Mouse (Mus musculus): ENCODE measurements around the gene Prrt1.

Prrt1 gene

DNA sequence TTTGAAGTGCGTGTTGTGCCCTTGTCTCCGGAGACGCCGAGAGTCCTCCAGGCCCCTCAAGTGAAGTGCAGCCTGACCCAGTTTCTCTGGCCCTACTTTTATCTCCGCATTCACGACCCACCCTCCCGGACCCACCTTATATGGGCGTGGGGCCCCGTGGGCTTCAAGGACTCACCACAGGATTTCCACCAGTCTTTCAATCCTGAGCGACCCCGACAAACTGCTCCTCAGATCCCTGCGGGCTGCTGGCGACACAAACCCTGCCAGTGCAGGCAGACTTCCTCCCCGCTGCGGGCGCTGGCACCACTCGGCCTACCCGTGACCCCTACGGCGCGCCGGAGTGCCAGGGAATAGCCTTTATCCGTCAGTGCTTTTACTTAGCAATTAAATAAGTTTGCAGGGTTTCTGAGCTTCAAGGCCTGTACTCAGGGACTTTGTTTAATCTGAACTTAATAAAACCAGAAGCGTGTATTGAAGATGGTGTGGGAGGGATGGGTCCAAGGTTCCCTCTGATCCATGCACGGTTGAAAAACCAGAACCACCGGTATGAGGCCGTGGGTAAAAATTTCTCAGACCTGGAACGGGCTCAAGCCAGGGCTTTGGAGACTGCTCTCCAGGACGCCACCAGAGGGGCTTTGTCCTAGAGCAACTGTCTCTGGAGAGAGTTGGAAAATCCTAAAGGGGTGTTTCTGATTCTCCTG lies 1.2 kb upstream of the Prrt1 start, which contains the start of gene Ppt2:
TSS of gene Ppt2 (minus strand) at position 568 of the 701 bp plus-strand sequence.
- DNase-seq (ENCODE audit: low spot score in 2 of 2): no peak

DNA sequence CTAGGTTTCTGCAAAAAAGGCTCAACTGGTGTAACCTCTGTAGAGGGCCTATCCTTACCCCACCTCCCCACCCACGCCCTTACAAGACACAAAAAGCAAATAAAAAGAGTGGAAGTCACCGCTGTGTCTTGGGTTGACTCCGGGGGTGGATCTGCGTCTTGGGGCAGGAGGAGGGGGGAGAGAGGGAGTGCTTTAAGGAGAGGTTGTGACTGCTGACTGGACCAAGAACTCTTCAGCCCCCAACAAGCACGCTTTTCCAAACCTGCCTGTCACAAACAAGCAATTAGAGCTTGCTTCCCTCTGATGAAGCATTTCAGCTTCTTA lies 727 bp upstream of the Prrt1 start:
- DNase-seq (ENCODE audit: low spot score in 2 of 2): no peak

DNA sequence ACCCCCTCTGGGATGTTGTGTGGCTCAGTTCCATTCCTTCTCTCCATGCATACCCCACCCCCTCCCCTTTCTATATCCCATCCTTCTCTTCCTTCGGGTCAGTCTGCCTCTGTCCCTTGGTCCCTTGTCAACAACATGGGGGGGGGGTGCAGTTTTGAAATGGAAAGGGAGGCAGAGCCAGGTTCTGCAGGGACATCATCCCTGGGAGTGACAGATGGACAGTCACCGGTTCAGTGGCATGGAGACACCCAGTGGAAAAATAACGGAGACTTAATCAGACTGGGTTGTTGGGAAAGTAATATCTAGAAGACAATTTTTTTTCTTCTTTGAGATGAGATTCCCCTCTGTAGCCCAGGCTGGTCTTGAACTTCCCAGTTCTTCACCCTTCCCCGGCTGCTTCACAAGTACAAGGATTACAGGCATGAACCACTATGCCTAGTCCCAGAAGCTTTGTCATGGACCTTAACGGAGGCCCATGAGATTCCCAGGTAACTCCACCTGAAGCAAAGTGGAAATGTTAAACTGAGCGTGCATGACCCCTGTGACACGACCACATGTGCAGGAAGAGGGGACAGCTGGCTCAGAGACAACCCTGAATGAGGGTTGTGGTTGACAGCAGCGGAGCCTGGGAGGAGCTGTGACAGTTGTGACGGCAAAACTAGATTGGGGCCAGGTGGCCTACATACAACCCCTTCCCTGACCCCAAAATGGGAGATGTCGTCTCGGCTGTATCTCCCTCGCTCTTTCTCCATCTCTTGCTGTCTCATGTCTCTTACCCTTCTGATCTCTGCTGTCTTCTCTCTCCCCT lies 667 bp downstream of the Prrt1 start:
- no peak for DNase-seq (ENCODE audit: low spot score in 2 of 2)

DNA sequence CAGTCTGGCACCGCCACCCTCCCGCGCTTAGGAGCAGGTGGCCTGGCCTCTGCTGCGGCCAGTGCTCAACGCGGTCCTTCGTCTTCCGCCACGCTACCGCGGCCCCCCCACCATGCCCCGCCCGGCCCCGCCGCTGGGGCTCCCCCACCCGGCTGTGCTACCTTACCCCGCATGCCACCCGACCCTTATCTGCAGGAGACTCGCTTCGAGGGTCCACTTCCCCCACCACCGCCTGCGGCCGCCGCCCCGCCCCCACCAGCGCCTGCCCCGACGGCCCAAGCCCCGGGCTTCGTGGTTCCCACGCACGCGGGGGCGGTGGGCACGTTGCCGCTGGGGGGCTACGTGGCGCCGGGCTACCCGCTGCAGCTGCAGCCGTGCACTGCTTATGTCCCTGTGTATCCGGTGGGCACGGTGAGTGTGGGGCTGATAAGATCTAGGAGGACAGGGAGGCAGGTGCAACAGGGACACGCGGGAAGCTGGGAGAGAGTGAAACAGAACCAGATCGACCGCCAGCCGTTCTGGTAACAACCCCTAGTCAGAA lies 1.5 kb downstream of the Prrt1 start:
- no peak for DNase-seq (ENCODE audit: low spot score in 2 of 2)

DNA sequence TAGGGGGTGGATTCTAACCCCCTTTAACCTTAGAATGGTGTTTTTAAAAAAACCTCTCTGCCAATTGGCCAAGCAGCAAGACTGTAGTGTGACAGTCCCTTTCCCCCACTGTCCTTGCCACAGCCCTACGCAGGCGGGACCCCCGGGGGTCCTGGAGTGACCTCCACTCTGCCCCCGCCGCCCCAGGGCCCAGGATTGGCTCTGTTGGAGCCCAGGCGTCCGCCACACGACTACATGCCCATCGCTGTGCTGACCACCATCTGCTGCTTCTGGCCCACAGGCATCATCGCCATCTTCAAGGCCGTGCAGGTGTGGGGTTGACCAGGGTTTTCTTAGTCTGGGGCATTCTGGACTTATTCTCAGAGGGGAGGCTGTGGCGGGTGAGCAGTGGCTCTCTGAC lies 2.3 kb downstream of the Prrt1 start:
- no peak for DNase-seq (ENCODE audit: low spot score in 2 of 2)

DNA sequence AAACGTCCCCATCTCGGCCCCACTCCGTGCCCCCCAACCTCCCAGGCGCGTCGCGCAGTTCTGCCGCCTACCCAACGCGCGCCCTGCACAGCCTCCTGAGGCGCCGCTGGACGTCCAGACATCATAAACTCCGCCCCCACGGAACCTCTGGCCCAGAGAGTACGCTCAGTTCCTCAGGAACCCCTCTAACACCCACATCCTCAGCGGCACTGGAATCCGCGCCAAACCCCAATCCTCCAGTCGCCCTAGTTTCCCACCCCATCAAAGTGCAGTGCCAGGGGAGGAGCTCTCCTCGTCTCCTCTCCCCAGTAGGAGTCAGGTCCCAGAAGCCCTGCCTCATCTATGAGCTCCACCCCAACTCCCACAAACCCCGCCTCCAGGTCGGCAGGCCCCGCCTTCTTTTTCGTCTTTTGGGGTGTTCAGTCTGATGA lies 2.9 kb downstream of the Prrt1 start:
- DNase-seq (ENCODE audit: low spot score in 2 of 2): peak; percentile 79 to 82

DNA sequence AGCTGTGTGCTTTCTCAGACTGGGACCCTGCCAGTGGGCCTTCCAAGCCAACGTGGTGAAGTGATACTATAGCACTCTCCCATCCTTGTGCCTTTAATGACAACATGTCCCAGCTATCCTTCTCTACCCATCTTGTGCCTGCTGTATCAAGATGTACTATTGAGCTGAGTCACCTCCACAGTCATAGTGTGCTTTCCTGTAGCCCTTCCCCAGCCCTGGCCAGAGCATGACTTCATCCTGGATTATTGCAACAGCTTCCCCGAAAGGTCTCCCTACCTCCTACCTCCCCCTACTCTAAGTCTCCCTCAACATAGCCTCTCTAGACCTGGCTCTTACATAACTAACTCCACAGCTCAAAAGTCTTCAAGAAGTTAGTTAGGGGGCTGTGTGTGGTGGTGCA lies 6.3 kb downstream of the Prrt1 start:
- DNase-seq (ENCODE audit: low spot score in 2 of 2): no peak

DNA sequence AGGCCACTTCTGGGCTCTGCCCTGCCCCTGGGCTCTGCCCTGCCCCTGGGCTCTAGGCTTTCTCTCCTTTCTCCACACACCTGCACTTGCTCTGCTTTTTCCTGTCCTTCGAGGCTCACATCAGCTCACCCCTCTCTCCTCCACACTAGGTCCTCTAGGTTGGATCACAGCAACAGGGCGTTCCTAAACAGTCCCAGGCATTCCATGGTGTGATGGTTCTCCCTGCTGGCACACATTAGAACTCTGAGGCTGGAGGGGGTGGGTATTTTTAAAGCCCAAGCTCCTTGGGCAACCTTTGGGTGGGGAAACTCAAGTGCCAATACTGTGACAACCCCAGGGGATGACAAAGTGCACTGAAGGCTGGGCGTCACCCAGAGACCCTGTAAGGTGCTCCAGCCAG lies 8.1 kb downstream of the Prrt1 start:
- no peak for DNase-seq (ENCODE audit: low spot score in 2 of 2)

DNA sequence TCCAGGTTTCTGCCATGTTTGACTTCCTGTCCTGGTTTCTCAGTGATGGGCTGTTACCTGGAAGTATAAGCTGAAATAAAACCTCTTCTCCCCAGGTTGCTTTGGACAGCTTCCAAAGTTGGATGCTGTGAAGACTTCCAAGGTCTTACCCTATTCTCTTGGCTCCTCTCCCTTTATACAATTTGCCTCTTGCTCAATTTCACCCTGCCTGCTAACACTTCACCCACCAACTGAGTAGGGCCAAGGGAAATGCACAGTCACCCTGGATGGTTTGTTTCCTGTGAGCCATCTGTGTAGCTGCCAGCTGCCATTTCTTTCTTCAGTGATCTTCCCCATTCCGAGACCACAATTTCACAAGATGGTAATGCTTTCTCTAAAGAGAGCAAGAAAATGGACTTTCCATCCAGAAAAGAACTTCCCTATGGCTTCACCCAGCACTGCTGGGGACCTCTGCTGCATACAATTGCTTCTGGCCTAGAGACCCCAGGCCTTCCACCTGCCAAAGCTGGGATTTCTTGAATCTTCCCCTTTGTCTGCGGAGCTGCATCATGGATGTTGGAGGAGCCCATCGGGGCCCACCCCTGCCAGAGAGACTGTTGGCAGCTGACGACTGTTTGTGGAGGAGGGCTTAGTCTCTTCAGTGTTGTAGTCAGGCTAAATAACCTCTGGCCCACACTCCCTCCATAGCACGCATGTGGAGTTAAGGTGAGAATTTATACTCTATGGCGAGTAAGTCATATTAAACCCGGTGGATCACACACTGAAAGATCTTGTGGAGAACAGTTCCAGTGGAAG lies 10.3 kb downstream of the Prrt1 start:
- DNase-seq (ENCODE audit: low spot score in 2 of 2): no peak

DNA sequence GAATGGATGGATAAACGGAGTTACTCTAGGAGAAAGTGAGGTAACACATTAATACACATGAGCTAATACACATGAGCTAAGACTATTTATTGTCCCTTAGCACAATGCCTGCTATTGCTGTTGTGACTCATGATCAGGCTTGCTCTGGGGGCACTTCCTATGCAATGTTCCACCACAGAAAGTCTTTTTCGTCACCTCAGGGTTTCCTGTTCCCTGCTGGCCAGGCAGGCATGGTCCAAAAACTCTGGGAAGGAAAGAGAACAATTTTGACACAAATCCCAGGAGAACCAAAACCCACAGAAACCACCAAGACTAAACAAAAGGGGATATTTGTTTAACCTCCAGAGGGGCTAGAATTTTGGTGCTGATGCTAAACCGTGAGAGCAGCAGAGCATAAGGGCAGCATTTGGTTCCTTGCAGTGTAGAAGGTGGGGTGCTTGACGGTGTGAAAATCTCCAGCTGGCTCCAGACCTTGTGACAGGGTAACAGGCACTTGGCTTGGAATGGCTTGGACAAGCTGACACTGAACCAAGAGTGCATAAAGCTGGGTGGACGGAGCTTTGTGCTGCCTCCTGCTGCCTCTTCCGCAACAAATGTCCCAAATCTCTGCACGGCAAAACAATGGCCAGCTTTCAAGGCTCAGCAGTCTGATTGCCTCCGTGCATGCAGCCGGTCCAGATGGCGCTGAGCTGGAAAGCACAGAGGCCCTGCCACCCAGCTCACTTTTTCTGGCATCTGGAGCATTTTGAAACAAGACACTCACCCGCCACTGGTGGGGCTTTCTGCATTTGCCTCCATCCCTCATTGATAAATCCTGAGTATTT lies 11.7 kb downstream of the Prrt1 start:
- no peak for DNase-seq (ENCODE audit: low spot score in 2 of 2)

DNA sequence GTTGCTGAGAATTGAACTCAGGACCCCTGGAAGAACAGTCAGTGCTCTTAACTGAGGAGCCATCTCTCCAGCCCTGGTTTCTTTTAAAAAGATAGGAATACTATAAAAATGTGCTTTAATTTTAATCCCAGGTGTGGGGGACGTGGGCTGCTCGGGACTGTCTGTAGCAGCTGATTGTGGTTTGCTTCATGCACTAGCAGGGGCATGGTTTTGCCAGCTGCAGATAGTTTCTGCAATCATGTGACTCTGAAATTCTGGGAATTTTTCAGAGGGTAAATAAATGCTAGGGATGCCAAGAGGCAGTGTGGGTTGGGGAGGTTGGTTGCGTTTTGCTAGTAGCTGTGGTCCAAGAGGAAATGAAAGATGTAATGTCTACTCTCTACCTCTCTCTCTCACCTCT lies 12.6 kb downstream of the Prrt1 start:
- DNase-seq (ENCODE audit: low spot score in 2 of 2): no peak

DNA sequence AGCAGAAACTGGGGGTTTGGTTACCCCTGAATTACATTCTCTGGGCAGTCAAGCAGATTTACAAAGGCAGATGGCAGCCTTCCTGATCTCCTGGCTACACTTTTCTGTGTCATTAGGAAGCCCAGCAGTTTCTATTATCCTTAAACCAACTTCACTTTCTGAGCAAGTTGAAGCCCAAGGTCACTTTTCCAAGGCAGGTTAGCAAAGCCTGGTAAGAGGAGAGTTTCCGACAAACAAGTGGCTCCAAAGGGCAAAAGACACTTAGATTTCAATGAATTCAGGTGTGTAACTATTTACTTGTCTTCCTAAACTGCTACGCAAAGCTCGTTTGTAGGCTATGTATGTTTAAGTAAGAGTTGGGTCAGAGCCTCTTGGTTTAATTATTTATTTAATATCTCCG lies 14.0 kb downstream of the Prrt1 start:
- no peak for DNase-seq (ENCODE audit: low spot score in 2 of 2)

DNA sequence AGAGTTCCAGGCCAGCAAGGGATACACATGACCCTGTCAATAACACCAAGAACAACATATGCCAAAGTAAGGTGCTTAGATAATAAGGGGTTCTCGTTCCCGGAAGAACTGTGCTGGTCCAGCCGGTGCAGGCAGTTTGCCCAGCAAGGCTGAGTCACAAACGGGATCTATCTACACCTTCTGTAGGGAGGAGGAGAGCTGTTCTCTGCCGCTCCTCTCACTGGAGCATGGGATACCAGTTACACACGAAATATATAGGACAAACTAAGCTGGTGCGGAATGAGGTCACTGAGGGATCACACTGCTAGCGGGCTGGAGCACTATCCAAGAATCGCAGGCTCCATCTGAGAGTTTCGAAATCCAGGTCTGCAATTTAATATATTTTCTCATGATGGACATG lies 14.6 kb downstream of the Prrt1 start:
- DNase-seq (ENCODE audit: low spot score in 2 of 2): no peak

DNA sequence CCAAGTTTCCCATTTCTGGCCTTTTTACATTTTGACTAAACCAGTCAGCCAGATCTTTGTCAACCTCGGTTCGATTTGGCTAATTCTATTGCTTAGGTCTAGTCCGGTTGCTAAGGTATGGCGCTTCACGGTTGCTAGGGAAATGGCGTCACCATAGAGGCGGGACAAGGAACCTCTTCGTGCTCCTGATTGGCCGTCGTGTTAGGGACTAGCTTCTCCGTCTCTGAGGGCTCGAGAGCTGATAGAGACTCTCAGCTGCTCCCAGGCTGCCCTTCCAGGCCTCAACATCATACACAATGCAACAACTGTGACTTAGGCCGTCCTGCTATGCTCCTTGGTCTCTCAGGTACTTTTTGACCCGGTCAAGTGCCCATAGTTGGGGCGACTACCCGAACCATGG lies 15.3 kb downstream of the Prrt1 start, which contains the start of gene Fkbpl:
TSS of gene Fkbpl (plus strand) at position 157 of the 400 bp plus-strand sequence.
- peak; percentile 92 to 93 for DNase-seq (ENCODE audit: low spot score in 2 of 2)

DNA sequence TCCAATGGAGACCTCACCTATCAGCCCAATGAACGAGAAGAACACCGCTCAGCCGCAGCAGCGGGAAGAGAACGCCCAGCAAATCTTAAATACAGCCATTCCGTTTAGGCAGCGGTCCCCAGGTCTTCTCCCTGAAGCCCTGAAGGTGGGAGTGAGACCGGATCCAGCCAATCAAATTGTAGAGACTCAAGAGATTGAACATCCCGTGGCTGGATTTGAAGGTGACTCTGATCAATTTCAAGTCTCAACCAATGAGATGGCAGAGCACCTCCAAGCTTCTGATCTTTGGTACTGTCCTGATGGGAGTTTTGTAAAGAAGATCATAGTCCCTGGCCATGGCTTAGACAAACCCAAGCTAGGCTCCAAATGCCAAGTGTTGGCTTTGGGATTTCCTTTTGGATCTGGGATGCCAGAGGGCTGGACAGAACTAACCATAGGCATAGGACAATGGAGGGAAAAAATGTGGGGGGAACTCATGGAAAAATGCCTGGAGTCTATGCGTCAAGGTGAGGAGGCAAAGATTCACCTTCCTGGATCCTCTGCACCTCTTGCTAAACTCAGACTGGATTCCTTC lies 16.0 kb downstream of the Prrt1 start:
- no peak for DNase-seq (ENCODE audit: low spot score in 2 of 2)

DNA sequence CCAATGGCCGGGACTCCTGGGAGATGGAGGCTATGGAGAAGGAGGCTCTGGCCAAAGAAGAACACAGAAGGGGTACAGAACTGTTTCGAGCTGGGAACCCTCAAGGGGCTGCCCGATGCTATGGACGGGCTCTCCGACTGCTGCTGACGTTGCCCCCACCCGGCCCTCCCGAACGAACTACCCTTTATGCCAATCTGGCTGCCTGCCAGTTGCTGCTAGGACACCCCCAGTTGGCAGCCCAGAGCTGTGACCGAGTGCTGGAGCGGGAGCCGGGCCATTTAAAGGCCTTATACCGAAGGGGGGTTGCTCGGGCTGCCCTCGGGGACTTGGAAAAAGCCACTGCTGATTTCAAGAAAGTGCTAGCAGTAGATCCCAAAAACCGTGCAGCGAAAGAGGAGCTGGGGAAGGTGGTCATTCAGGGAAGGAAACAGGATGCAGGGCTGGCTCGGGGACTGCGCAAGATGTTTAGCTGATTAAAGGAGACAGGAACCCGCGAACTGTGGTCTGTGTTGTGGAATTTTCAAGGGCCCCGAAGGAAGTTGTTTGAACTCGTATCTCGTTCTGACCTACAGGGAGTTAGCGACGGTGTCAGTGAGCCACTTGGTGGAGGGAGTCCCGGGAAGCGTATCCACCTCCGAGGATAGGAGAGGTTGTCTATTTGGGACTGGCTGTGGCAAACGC lies 16.6 kb downstream of the Prrt1 start:
- no peak for DNase-seq (ENCODE audit: low spot score in 2 of 2)

DNA sequence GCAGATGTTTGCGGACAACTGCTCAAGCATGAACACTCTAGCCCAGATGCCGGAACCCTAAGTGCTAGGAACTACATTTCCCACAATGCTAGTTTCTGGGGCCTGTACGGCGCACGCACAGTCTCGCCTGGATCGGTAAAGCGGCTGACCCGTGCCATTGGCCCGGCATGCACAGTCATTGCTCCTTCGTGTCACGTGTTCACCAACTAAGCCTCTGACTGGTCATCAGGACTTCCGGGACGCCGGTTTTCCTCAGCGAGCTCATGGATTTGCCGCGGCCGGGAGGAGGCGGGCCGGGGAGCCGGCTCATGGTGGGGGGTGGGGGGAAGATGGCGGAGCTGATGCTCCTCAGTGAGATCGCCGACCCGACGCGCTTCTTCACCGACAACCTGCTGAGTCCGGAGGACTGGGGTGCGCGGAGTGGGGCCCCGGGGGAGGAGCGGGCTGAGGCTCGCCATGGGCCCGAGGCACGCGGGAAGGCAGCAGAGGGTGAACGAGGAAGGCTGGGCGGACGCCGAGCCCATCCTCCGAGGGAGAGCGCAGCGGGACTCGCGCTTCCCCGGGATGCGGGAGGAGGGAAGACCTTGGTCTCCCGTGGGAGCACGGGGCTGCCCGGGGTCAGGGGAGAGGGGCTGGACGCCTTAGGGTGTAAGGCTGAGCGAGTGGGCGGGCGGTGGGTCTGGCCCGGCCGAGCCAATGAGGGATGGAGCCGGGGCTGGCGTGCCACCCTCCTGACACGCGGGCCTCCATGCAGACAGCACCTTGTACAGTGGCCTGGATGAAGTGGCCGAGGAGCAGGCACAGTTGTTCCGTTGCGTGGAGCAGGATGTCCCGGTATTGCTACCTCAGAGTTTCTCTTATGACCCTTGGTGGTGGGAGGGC lies 17.8 kb downstream of the Prrt1 start, which contains the start of gene Atf6b:
TSS of gene Atf6b (plus strand) at position 241 of the 882 bp plus-strand sequence.
- DNase-seq (ENCODE audit: low spot score in 2 of 2): peak; percentile 71 to 96

DNA sequence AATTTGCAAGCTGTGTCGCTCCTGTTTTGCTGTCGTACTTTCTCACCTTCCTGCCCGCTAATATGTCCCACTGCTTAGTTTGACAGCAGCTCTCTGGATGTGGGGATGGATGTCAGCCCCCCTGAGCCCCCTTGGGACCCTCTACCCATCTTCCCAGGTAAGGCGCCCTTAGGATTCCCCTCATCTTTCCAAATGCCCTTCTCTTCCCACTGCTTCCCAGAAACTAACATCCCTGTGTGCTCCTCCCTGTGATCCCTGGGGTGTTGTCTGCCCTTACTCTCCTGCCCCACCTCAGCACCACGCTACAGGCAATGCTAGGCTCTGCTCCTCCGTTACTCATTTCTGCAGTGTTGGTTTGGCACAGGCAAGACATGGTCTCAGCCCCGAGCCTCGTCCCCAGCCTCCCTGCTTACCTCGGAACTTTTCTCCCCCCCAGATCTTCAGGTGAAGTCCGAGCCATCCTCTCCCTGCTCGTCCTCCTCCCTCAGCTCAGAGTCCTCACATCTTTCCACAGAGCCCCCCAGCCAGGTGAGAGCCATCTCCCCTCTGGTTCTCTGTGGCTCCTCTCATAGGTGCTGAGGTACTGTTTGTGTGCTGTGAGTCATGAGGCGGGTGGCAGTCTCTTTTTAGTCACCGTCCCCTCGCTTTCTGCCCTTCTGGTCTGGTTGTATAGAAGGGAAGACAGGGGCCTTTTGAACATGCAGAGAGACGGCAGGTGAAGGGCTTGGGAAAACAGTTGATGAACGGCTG lies 19.0 kb downstream of the Prrt1 start:
- DNase-seq (ENCODE audit: low spot score in 2 of 2): no peak

All from urinary bladder, adult 18-20 months (tissue).